Mouse (Mus musculus): ENCODE data around the gene Cadps.

The Cadps gene

DNA sequence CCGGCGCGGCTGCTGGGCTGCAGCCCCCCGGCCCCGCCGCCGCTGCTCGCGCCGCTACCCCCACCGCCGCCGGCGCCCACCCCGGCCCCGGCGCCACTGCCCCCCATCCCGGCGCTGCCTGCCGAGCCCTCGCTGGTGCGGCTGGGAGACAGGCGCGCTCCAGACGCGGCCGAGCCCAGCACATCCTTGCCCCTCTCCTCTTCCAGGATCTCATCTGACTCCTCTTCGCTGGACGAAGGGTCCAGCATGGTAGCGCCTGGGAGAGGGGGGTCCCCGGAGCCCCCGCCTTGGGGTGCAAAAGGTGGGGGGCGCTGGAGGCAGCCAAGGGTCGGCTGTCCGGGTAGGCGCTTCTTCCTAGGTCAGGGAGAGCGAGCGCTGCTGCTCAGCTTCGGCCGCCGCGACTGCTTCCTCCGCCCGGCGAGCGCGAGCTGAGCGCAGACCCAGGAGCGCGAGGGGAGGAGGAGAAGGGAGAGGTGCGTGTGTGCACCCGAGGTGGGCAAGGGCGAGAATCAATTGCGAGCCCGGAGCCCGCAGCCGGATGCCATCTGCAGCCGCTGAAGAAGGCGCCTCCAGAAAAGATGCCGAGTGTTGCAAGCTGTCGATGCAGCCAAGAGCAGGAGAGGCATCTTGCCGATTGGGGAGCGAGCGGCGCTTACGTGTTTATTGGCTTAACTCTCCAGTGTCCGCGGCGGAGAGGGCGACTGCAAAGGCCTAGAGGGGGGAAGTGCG is at the start of gene Cadps:
Cadps (minus strand) TSS at position 589 of the 729 bp plus-strand sequence.
- DNase-seq (ENCODE audit: low read depth, low spot score), result no peak

DNA sequence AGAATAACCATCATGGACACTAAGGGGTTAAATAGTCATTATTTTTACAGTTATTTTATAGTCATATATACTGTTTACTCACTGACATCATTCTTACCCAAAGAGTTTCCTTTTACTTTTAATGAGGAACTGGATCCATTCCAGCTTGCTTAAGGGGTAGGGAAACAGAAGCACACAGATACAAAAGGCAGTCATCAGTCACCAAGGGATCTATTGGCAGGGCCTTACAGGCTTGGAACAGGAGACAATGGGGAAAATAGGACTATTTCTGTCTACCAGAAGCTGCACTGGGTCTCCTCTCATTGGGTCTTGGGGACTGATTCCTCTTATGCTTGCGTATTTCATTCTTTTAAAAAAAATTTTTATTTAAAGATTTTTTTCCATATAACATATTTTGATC is 46.7 kb upstream of the Cadps start:
- no peak for DNase-seq (ENCODE audit: low read depth, low spot score)

DNA sequence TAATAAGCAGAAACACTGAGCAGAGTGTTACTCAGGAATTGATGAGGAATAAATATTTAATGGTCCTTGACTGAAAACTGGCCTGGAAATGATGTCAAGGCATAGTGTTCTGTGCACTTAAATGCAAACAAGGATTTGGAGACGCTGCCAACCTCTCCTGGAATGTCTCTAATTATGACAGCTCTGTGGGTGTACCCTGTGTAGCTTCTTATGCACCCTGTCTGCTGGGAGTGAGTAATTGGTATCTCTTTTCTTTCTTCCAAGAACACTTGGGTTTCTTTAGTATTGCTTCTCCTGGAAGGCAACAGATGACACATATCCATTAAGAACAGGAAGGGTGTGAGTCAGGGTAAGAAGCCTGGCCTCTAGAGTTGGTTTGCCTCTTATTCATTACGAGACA is 42.4 kb upstream of the Cadps start:
- no peak for DNase-seq (ENCODE audit: low read depth, low spot score)

DNA sequence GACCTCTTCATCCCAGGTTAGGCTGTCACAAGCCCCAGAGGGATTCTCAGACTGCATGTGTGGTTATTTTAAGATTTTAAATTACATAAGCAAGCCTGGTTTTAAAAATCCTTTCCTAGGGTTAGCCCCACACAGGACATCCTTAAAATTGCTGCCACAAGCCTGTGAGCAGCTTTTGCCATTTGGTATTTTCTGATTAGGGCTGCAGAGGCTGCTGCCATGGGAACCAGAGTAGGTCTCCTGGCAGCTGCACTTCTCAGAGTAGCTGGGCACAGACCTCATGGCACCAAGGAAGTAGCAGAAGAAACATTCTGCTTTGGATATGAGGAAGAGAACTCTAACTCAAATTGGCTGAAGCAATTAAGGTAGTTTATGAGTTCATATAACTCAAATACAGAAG is 21.0 kb upstream of the Cadps start:
- DNase-seq (ENCODE audit: low read depth, low spot score), result no peak

DNA sequence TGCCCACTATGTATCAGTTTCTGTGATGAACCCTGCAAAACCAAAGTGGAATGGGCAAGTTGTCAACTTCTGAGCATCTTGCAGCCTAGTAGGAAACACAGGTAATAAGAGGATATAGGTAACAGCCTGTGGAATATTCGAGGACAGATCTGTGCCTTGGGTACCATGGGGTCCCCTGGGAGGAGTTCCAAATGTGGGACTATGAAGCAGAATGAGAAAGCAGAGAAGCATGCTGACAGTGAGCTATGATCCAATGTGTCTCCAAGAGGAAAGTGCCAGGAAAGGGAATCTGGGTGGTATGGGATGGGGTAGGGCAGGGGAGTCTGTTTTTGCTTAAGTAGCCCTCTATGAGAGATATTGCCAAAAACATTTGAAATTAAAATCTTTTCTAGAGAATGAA is 16.6 kb upstream of the Cadps start:
- no peak for DNase-seq (ENCODE audit: low read depth, low spot score)

DNA sequence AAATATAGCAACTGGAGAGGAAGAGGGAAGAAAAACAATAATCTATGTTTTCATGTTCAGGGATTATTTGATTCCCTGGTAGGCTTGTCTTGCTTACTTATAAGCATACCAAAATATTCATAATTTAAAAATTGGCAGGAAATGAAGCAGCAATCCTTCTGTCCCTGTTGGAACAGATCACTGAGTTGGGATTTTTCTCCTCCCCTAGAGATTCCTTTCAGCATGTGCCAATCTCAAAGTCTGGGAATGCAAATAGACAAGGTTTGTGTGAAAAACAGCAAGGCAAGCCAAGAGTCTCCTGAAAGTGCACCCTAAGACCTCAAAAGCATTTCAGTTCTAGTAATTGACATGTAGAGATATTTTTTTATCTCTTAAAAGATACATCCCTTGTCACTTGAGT is 16.1 kb upstream of the Cadps start:
- DNase-seq (ENCODE audit: low read depth, low spot score), result no peak

DNA sequence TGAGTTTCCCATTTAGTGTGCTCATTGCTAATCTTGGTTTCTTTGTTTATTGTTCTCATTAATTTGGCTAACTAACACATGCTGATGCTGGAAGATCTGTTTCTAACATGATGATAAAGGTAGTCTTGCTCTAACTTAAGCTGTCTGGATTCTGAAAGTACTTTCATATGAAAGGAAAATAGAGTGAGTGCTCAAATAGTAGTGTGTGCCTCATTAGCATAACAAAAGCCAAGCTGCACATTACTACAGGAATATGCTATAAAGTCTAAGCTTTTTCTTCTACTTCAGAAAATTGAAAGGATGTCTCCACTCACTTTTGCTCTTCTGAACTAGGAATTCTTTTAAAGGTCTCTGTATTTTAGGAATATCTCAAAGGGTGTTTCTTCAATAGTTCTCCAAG is 15.4 kb upstream of the Cadps start:
- DNase-seq (ENCODE audit: low read depth, low spot score), result no peak

DNA sequence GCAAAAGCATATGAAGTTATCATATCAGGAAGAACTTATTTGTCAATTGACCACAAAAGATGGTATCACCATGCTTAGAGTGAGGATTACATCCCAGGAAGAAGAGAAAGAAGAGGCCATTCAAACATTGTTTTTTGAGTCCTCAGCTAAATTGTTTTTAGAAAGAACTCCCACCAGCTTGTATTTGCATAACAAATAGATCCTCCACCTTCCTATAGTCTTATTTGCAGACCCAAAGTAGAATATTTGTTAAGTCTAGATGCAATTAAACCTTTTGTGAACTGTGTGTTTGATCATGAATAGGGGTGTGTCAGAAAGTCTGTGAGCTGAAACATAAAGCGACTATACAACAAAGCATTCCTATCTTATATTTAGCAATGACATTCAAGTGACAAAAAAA is 15.0 kb upstream of the Cadps start:
- DNase-seq (ENCODE audit: low read depth, low spot score), result no peak

DNA sequence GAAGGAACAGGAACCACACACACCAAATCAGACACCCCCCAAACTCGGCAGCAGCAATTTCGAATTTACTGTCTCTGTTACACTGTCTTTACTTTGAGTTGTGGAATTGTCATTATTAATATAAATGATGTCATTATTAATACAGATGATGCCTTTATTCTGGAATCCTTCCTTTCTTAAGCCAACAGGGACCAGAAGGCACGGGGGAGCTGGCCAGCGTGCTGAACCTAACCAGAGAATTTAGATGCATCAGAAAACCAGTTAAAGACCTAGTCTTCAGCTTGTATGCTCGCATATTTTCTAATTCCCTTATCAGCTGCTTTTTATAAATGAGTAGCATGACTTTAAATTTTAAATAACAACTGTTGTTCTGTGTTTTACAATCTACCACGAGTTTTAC is 902 bp upstream of the Cadps start:
- DNase-seq (ENCODE audit: low read depth, low spot score), result no peak

DNA sequence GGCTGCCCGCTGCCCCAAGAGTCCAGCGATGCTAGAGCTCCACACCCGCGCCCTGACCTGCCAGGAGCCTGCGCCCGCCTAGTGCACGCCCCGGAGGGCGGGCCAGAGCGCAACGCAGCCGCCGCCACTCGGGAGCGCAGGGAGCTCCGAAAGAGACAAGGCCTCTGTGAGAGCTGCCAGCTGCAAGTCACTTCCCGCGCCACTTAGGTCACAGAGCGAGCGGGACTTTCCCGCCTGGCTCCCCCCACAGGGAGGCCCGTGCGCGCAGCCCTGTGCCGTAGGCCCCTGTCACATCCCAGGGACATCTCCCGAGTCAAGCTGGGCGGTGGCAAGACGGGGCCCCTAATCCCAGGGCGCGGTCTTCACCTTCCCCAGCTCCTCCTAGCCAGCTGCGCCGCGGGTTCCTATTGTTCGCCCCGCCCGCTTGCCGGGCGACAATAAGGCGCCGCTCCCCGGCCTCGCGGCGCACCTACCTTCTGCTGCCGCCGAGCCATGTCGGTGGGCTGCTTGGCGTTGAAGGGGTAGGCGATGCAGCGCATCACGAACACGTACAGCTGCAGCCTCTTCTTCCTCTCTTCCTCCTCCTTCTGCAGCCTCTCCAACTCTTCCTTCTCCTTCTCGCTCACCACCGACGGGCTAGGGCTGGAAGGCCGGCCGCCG is 918 bp downstream of the Cadps start:
- DNase-seq (ENCODE audit: low read depth, low spot score), result peak; percentile 1

DNA sequence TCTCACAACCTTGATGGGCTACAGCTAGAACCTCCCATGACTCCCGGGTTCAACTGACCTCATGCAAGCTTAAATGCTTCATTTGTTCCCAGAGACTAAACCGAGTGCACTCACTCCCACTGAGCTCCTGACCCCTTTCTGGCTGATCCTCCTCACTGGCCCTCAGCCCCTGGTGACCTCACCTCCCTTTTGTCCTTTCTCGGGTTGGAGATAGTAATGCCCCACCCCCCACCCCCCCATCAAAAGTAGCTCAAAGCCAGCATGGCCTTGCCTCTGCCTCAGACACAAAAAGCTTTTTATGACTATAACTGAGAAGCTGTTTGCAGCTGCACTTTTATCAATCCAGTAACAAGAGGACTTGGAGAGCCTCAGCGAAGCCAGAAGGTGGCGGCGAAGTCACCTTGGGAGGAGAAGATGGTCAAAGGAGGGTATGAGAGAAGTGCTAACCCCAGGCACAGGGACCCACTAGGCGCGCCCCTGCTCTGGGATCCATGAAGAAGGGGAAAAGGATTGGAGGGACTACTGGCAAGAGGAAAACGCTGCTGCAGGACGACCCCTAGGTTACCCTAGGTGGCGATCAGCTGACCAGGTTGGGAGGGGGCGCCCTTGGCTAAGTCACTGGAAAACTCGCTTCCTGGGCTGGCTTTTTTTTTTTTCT is 1.6 kb downstream of the Cadps start:
- DNase-seq (ENCODE audit: low read depth, low spot score), result no peak

DNA sequence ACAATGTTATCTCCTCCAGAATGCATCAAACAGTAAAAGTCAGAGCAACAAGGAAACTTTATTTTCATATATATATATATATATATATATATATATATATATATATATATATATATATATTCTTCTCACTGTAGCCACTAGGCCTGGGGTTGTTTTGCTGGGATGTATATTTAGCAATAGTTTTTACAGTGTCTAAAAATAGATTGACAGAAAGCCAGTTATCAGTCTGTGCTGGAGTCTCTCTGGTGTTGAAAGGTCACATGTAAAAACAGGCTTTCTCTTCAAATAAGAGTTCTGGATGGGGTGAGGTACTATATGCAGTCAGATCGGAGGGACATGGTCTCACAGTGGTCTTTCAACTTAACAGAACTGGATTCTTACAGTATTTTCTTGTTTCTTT is 2.7 kb downstream of the Cadps start:
- DNase-seq (ENCODE audit: low read depth, low spot score), result no peak

DNA sequence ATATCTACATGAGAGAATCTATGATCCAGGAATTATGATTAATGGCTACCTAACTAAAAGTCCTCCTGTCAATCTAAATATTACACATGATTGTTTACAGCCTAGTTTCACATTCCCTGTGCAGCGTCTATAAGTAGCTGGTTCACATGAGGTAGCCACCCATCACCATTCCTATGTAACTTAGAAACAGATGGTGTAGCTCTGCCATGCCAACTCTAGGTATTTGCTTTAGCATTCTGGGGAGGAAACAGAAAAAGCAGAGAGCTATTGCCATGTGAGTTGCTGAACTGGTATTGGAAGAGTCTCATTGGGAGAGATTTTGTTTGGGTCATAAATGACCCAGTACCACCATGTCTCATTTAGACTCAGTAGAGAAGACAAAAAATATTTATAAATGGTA is 4.4 kb downstream of the Cadps start:
- no peak for DNase-seq (ENCODE audit: low read depth, low spot score)

DNA sequence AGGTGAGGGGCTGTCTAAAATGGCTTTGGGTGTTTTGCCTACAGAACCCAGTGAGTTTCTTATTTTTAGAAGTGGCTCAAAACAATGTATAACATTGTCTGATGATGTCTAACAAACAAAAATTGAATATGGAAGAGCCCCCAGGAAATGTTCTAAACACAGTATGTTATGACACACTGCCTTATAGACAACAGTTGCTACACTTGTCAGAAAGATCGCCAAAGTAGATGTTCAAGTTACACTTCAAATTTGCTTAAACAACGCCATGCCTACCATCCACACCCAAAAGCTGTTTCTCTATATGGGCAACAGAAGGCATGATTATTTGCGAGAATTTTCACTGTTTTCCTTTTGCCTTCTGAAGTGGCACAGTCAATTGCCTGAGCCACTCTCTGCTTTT is 10.8 kb downstream of the Cadps start:
- DNase-seq (ENCODE audit: low read depth, low spot score), result no peak

DNA sequence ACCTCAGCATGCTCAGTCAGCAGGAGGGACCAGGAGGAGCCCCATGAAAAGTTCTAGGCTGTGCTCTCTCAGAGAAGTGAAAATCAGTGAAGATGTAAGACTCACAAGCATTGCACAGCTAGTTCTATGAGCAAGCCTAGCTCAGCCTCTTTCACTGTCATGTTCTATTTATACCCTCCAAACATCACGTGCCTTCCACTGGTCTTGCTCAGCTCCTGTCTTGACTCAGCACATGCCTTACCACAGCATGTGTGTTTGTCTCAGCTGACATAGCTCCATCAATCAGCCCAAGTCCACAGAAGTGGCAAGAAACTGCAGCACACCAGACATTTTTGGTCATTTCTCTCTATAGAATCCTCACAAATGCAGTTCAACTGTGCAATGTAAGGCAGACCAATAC is 19.9 kb downstream of the Cadps start:
- DNase-seq (ENCODE audit: low read depth, low spot score), result no peak

DNA sequence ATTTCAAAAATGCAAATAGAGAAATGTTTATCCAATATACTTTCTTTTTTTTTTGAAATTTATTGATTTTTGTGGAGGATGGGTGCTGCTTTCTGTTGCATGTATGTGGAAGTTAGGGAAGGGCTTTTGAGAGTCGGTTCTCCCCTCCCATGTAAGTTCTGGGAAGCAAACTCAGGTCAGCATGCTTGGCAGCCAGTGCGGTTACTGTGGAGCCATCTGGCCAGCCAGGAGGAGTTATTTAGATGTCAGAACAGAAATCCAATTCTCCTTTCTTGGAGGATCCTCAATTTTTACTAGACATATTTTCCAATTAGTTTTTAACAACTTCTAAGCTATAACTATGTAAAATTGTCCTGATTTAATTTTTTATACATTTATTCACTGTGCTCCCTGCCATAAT is 21.8 kb downstream of the Cadps start:
- no peak for DNase-seq (ENCODE audit: low read depth, low spot score)

DNA sequence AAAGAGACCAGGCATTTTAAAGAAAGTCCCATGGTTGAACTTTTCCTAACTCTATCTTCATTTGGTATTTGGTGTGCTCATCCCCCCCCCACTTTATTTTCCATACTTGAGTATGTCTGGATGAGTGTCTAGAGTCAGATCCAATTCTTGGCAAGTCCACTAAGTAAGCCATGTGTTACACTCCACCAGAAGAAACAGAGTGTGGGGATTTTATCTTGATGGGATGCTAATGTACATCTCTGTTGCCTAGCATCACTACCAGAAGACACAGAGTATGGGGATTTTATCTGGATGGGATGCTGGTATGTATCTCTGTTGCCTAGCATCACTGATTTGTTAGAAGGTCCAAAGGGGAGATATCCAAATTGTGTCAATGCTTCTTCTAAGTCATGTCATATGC is 24.0 kb downstream of the Cadps start:
- no peak for DNase-seq (ENCODE audit: low read depth, low spot score)

DNA sequence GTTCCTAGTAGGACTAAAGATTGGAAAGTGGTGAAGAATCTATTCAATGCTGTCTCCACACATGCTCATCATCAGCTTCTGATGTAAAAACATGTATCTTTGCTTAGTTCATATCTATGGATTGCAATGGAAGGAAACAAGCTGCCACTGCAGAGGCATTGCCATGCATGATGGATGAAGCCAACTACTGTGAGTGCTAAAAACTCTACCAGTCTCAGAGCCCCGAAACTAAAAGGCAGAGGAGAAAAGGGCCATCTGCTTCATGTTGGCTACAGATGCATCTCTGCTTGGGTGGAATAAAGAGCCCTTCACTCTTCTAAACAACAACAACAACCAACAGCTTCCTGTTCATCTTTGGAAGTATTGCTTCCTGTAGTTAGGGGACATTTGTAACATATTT is 38.6 kb downstream of the Cadps start:
- no peak for DNase-seq (ENCODE audit: low read depth, low spot score)

DNA sequence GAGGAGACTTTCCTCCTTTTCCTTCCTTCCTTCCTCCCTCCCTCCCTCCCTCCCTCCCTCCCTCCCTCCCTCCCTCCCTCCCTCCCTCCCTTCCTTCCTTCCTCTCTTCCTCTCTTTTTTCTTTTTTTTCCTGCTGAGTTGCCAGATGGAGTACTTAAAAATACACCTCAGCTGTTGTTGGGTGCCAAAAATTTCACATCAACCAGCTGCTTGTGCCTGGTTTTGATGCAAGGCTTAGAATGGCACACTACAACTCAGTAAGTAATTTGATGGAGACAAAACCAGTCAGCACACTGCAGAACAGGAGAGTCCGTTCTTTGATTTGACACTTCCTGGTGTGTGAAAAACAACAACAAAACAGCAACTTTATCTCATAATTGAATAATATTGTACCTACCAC is 42.9 kb downstream of the Cadps start:
- no peak for DNase-seq (ENCODE audit: low read depth, low spot score)

DNA sequence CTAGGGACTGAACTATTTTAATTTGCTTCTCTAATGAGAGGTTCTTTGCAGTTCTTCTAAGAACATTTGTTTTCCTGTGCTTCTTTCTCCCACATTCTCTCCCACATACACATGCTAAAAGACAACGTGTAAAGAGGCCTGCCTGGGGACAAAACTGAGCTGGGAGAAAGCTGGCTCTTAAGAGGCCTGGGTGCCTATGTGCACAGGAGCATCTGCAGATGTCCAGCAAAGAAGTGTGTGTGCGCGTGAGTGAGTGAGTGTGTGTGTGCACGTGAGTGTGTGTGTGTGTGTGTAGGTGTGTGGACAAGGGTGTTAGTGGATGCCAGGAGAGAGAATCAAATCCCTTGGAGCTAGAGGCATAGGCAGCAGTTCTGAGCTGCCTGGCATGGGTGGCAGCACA is 44.9 kb downstream of the Cadps start:
- DNase-seq (ENCODE audit: low read depth, low spot score), result no peak

DNA sequence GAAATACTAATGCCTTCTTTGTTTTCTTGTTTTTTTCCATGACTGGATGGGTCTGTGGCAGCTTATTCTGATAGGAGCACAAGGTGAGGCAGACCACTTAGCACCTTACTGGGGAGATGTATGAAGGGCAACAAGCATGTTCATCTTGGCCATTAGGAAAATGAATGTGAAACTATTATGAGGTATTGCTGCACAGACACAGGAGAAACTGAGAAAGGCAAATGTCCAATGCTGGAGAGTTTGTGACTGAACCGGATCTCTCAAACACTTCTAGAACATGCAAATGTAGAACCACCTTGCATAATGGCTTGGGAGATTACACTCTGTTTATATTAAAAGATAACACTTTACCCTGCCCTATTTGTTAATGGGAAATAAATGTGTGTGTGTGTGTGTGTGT is 54.0 kb downstream of the Cadps start:
- DNase-seq (ENCODE audit: low read depth, low spot score), result no peak

DNA sequence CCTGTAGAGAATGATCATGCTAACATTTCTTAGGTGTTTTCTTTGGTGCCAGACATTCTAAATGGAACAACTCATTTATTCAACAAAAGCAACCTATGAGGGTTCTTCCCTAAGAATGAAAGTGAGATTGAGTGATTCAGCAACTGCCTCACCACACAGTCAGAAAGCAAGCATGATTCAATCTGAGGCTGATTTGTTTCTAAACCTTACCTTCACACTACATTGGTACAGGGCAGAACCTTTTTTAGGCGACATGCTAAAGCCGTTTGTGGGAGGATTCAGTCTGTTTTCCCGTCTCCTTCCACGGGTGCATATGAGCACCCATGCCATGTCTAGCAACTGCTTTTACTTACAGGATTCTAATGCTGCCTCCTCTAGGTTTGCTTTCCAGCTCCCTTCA is 69.6 kb downstream of the Cadps start:
- DNase-seq (ENCODE audit: low read depth, low spot score), result no peak

DNA sequence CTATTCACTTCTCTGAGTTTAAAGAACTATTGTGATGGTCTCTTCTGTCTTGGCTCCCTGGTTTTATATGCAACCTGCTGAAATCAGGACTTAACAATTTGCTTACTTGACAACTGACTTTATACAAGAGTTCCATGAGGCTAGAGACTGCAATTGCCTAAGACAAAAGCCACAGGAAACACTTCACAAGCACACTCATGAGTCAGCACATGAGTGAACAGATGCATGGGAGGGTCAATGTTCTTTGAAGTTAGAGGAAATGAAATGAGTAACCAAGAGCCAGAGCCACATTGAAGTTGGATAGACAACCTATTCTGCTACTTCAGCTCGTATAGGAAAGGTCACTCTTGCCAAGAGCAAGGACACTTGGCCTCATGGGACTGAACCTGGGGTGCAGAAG is 71.1 kb downstream of the Cadps start:
- DNase-seq (ENCODE audit: low read depth, low spot score), result no peak

All from CD4-positive, CD25-positive, alpha-beta regulatory T cell, adult 2 months (primary cell).